Mouse (Mus musculus): Measurements from ENCODE around the gene Nudt22.

DNA sequence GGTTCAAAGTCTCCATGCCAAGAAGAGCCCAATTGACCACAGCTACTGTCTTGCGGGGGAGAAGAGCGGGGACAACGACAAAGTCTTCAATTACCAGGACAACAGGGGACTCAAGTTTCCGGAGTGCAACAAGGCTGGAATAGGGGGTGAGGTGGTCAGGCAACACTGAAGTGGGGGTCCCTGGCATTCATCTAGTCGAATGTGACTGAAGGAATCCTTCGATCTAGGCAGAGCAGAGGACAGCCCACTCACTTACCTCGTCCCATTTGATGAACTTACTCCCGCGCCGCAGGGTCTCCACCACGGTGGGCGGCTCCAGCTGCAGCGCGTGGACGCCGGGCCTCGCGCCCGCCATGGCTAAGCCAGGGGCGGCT lies 26.6 kb downstream of the Nudt22 start:
- TF ChIP-seq CTCF (IDR thresholded peaks at IDR 0.05; ENCODE audit: insufficient read depth, low read depth, low read length) (no peak), POLR2A (IDR thresholded peaks at IDR 0.05; ENCODE audit: insufficient read depth, low read depth, low read length) (no peak)
